Mouse (Mus musculus): Measurements from ENCODE around the gene Otop2. TPM values are rescaled to one million over a fixed set of nuclear protein-coding genes. Genes with fewer than 3 reads are reported as not detected.
A peak's percentile ranks its signal among the peaks of the same experiment; 100 is the strongest.

Otop2 gene
- polyA plus RNA-seq, 1 experiment from 2014 or later = not detected

DNA sequence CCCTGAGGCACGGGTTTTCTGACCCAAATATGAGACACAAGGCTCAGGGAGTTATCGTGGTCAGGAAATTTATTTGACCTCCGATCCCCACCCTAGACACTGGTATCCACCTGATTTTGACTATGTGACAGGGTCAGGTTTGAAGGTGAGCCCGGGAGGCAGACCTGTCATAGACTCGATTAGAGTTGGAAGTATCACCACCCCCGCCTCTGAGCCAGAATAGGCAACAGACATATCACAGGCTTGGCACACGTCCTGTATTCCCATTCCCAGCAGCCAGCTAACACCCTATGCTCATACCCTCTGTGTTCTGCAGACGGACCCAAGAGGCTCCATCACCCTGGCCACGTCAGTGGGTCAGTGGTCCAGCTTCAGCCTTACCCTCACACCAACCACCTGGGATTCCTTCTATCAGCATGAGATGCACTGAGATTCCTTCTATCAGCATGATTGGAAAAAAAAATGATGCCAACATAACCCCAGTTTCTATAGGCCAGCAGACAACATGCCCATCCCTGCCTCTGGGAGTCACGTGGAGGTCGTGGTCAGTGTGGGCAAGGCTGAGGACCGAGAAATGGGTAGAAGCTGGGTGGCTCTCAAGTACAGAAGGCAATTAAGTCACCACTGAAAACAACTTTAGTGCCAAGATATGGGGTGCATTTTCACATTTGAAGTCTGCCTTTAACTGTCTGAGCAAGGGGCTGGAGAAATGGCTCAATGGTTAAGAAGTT is 67.9 kb downstream of the Otop2 start:
- no peak overlapping the region for H3K9ac ChIP-seq
- peaks cover 12% of the 10 kb centered on the region for H3K4me1 ChIP-seq
- peak overlapping the region; percentile 75 for H3K4me2 ChIP-seq
- 56% methylated on average over 12 of the region's 12 CpGs for WGBS
- no peaks in the 10 kb centered on the region for H3K36me3 ChIP-seq
- ATAC-seq (ENCODE audit: borderline replicate concordance, extremely low read depth, low FRiP score, low TSS enrichment) = no peak
- no peaks in the 10 kb centered on the region for H3K9me3 ChIP-seq
- peaks cover 40% of the 10 kb centered on the region for H3K27me3 ChIP-seq
- no peak overlapping the region for H3K27ac ChIP-seq
- peak overlapping the region; percentile 31; the same call in 1 of the 2 replicates for H3K4me3 ChIP-seq

DNA sequence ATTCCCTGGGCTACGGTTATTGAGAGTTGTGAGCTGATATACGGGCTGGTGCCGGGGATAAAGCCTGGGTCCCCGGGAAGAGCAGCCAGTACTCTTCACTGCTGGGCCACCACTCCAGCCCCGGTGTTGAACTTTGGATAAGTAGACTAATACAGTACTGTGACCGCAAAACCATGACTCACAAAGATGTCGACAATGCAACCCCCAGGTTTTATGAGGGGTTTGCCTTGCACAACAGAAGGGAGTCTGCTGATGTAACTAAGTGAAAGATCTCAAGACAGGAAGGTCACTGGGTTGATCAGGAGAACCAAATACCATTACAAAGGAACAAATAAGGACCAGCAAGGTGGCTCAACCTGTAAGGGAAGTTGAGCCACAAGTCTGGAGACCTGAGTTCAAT is 69.8 kb downstream of the Otop2 start:
- 59% methylated on average over 7 of the region's 7 CpGs for WGBS
- Histone ChIP-seq H3K36me3 (no peaks in the 10 kb centered on the region), H3K4me2 (no peak overlapping the region), H3K4me3 (no peak overlapping the region), H3K27me3 (peaks cover 30% of the 10 kb centered on the region), H3K9ac (no peak overlapping the region), H3K27ac (no peak overlapping the region), H3K4me1 (peaks cover 16% of the 10 kb centered on the region), H3K9me3 (no peaks in the 10 kb centered on the region)
- ATAC-seq (ENCODE audit: borderline replicate concordance, extremely low read depth, low FRiP score, low TSS enrichment) = no peak

DNA sequence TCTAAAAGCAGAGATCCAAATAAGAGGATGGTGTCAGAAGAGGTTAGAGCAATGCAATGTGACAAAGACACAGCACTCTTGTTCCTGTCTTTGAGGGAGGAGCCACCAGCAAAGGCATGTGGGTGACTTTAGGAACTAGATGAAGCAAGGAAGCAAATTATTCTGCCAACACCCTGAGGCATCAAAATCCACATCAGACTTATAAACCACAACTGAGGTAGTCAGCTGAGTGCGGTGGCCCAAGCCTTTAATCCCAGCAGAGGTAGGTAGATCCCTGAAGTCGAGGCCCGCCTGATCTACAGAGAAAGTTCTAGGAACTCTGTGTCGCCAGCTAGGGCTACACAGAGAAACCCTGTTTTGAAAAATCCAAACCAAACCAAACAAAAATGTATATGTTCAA is 70.3 kb downstream of the Otop2 start:
- no peak overlapping the region for H3K9ac ChIP-seq
- H3K4me2 ChIP-seq = no peak overlapping the region
- no peaks in the 10 kb centered on the region for H3K9me3 ChIP-seq
- ATAC-seq (ENCODE audit: borderline replicate concordance, extremely low read depth, low FRiP score, low TSS enrichment) = no peak
- H3K27me3 ChIP-seq = peaks cover 30% of the 10 kb centered on the region
- WGBS = 88% methylated on average over 4 of the region's 4 CpGs
- H3K4me1 ChIP-seq = peaks cover 17% of the 10 kb centered on the region
- H3K4me3 ChIP-seq = no peak overlapping the region
- H3K36me3 ChIP-seq = no peaks in the 10 kb centered on the region
- H3K27ac ChIP-seq = no peak overlapping the region

DNA sequence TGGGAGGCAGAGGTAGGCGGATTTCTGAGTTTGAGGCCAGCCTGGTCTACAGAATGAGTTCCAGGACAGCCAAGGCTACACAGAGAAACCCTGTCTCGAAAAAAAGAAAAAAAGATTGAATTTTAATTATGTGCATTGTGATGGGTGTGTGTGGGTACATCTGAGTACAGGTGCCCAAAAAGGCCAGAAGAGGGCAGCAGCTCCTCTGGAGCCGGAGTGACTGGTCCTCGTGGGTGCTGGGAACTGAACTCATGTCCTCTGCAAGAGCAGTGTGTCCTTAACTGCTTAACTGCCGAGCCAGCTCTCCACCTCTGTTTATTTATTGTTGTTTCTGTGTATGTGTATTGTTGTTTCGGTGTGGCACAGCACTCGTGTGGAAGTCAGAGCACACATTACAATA is 70.9 kb downstream of the Otop2 start:
- H3K36me3 ChIP-seq = no peaks in the 10 kb centered on the region
- no peak for ATAC-seq (ENCODE audit: borderline replicate concordance, extremely low read depth, low FRiP score, low TSS enrichment)
- H3K4me3 ChIP-seq = no peak overlapping the region
- no peaks in the 10 kb centered on the region for H3K9me3 ChIP-seq
- no peak overlapping the region for H3K27ac ChIP-seq
- no peak overlapping the region for H3K4me2 ChIP-seq
- 74% methylated on average over 7 of the region's 7 CpGs for WGBS
- no peak overlapping the region for H3K9ac ChIP-seq
- H3K27me3 ChIP-seq = peaks cover 30% of the 10 kb centered on the region
- peaks cover 23% of the 10 kb centered on the region for H3K4me1 ChIP-seq

DNA sequence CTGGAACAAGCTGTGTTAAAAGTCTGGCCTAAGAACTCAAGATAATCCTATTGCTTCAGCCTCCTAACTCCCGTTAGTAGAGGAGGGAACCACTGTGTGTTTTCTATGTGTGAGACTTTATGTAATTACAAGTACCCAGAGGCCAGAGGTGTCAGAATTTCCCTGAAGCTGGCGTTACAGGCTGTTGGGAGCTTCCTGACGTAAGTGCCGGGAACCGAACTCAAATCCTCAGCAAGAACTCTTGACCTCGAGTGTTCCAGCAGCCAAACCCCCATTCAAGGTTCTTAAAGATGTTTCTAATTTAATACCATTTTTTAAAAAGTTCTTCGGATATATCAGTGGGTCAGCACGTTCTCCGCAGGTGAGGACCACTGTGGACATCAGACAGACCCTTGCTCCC is 74.3 kb downstream of the Otop2 start:
- H3K4me2 ChIP-seq = peak overlapping the region; percentile 82
- no peaks in the 10 kb centered on the region for H3K36me3 ChIP-seq
- peak overlapping the region; percentile 52; the same call in 1 of the 2 replicates for H3K27ac ChIP-seq
- no peaks in the 10 kb centered on the region for H3K27me3 ChIP-seq
- no peak overlapping the region; the same call in 1 of the 2 replicates for H3K9ac ChIP-seq
- H3K9me3 ChIP-seq = no peaks in the 10 kb centered on the region
- 11% methylated on average over 9 of the region's 9 CpGs for whole genome bisulfite sequencing
- ATAC-seq (ENCODE audit: borderline replicate concordance, extremely low read depth, low FRiP score, low TSS enrichment) = no peak
- H3K4me1 ChIP-seq = peaks cover 36% of the 10 kb centered on the region
- peak overlapping the region; percentile 82 for H3K4me3 ChIP-seq

Other genes starting within 250 kb of the Otop2 start
- 0.06 TPM in 1 of 2 replicates, not detected in the other for gene Cd300e, start 245.0 kb upstream of the Otop2 start, polyA plus RNA-seq (2015; fragmentation: Nextera tagmentation; extraction: Ambion mirVana)
- 0.81 and 1.7 TPM in 2 replicates for gene Rab37, start 215.7 kb upstream of the Otop2 start, polyA plus RNA-seq (2015; fragmentation: Nextera tagmentation; extraction: Ambion mirVana)
- gene Cd300lf, start 173.2 kb upstream of the Otop2 start, polyA plus RNA-seq (2015; fragmentation: Nextera tagmentation; extraction: Ambion mirVana) = 1.3 and 1.8 TPM in 2 replicates
- gene Slc9a3r1, start 143.8 kb upstream of the Otop2 start, polyA plus RNA-seq (2015; fragmentation: Nextera tagmentation; extraction: Ambion mirVana) = 55.0 and 58.2 TPM in 2 replicates
- 10.5 and 12.3 TPM in 2 replicates for gene Tmem104, start 119.7 kb upstream of the Otop2 start, polyA plus RNA-seq (2015; fragmentation: Nextera tagmentation; extraction: Ambion mirVana)
- 22.0 and 23.8 TPM in 2 replicates for gene Nat9, start 119.3 kb upstream of the Otop2 start, polyA plus RNA-seq (2015; fragmentation: Nextera tagmentation; extraction: Ambion mirVana)
- gene Grin2c, start 39.9 kb upstream of the Otop2 start, polyA plus RNA-seq (2015; fragmentation: Nextera tagmentation; extraction: Ambion mirVana) = 0.05 and 0.08 TPM in 2 replicates
- 14.6 and 15.8 TPM in 2 replicates for gene Fdxr, start 30.1 kb upstream of the Otop2 start, polyA plus RNA-seq (2015; fragmentation: Nextera tagmentation; extraction: Ambion mirVana)
- gene Fads6, start 9.5 kb upstream of the Otop2 start, polyA plus RNA-seq (2015; fragmentation: Nextera tagmentation; extraction: Ambion mirVana) = 0.30 and 0.32 TPM in 2 replicates
- gene Ush1g, start 14.9 kb downstream of the Otop2 start, polyA plus RNA-seq (2015; fragmentation: Nextera tagmentation; extraction: Ambion mirVana) = not detected in 2 replicates
- not detected in 2 replicates for gene Otop3, start 27.6 kb downstream of the Otop2 start, polyA plus RNA-seq (2015; fragmentation: Nextera tagmentation; extraction: Ambion mirVana)
- 13.9 and 15.8 TPM in 2 replicates for gene Hid1, start 60.6 kb downstream of the Otop2 start, polyA plus RNA-seq (2015; fragmentation: Nextera tagmentation; extraction: Ambion mirVana)
- gene Cdr2l, start 74.8 kb downstream of the Otop2 start, polyA plus RNA-seq (2015; fragmentation: Nextera tagmentation; extraction: Ambion mirVana) = 13.7 and 15.3 TPM in 2 replicates
- 204 and 222 TPM in 2 replicates for gene Mrpl58, start 96.6 kb downstream of the Otop2 start, polyA plus RNA-seq (2015; fragmentation: Nextera tagmentation; extraction: Ambion mirVana)
- 787 and 840 TPM in 2 replicates for gene Atp5h, start 112.8 kb downstream of the Otop2 start, polyA plus RNA-seq (2015; fragmentation: Nextera tagmentation; extraction: Ambion mirVana)
- gene Kctd2, start 113.0 kb downstream of the Otop2 start, polyA plus RNA-seq (2015; fragmentation: Nextera tagmentation; extraction: Ambion mirVana) = 16.3 and 17.8 TPM in 2 replicates
- not detected in 2 replicates for gene Trim80, start 133.4 kb downstream of the Otop2 start, polyA plus RNA-seq (2015; fragmentation: Nextera tagmentation; extraction: Ambion mirVana)
- gene Slc16a5, start 155.3 kb downstream of the Otop2 start, polyA plus RNA-seq (2015; fragmentation: Nextera tagmentation; extraction: Ambion mirVana) = 0.55 and 1.9 TPM in 2 replicates
- gene Armc7, start 168.5 kb downstream of the Otop2 start, polyA plus RNA-seq (2015; fragmentation: Nextera tagmentation; extraction: Ambion mirVana) = 6.6 and 7.1 TPM in 2 replicates
- gene Nt5c, start 184.7 kb downstream of the Otop2 start, polyA plus RNA-seq (2015; fragmentation: Nextera tagmentation; extraction: Ambion mirVana) = 81.5 and 83.7 TPM in 2 replicates
- gene Jpt1, start 207.2 kb downstream of the Otop2 start, polyA plus RNA-seq (2015; fragmentation: Nextera tagmentation; extraction: Ambion mirVana) = 504 and 510 TPM in 2 replicates
- gene Sumo2, start 229.1 kb downstream of the Otop2 start, polyA plus RNA-seq (2015; fragmentation: Nextera tagmentation; extraction: Ambion mirVana) = 993 and 1,027 TPM in 2 replicates

Data from lung, embryonic 15.5 days (tissue).